Mouse (Mus musculus) heart, postnatal 10 days (tissue): Measurements from ENCODE around the gene Grk4. TPM values are rescaled to one million over a fixed set of nuclear protein-coding genes. Genes with fewer than 3 reads are reported as not detected.
"Not testable (repeated sequence)": the region's sequence is repeated elsewhere in the genome, so short reads cannot be mapped to it uniquely, and the experiment has no call there.

Experiments used
- DNase-seq, 2 experiments: peaks; one replicate each; pipeline ENCODE4 v3.0.0; 2021
- intact Hi-C: fragments of 180-260 bp; cut with DNase I; formaldehyde crosslinking; loops from one replicate; pipeline ENCODE4 v1.15.1; 2025
- total RNA-seq, 2 experiments: library from RNA; stranded (reverse); gene quantifications; 2 replicates each; pipeline ENCODE4 v1.2.3; 2021

Grk4 gene
- total RNA-seq, 2 experiments from 2014 or later, result 2.1 to 2.3 TPM

DNA sequence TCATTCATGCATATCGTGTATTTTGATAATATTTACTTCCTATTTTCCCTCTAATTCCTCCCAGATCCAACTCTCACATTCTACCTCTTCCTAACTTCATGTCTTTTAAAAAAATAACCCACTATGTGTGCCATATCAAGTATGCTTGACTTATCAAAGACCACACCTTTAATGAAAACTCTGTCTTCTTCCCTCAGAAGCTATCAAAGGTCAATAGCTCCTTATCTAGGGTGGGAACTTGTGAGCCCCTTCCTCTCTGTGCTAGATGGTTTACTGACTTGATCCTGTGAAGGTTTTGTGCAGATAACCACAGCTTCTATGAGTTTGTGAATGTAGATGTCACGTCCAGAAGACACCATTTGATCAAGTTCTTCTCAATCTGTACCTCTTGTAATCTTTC lies 32.6 kb downstream of the Grk4 start:
- no peak for DNase-seq
- intact Hi-C loops, result no loop called here

DNA sequence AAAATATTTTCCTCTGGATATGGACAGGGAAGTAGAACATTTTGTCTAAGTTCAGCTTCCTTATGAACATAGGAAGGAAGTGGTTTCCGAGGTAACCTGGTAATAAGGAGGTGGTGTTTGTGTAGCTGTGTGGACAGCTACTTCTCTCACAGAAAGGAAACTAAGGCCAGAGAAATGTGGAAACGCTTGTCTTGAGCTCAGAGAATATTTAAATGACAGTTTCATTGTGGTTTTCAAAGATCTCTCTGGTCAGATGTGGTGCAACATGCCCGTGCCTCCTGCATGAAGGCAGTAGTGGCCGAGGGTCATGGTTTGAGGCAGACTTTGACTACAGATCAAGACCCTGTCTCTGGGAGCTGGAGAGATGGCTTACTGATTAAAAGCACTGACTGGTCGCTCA lies 35.3 kb downstream of the Grk4 start:
- no peak for DNase-seq
- intact Hi-C loops, result no loop called here

DNA sequence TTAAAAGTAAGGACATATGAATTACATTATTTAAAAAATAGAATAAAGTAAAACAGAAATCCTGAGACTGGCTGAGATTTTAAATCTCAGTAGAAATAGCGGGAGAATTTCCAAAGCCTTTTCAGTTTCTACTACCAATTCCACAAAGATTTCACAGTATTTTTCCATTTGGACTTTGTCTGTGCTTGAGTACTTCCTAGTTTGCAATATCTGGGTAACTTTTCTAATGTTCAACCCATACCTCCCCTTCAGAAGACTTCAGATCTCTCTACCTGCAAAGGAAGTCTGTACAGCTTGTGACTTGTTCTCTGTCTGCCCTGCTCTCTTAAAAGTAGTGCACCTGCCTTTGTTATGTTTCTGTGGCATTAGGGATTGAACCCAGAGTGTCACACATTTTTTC lies 48.3 kb downstream of the Grk4 start:
- intact Hi-C loops, result no loop called here

DNA sequence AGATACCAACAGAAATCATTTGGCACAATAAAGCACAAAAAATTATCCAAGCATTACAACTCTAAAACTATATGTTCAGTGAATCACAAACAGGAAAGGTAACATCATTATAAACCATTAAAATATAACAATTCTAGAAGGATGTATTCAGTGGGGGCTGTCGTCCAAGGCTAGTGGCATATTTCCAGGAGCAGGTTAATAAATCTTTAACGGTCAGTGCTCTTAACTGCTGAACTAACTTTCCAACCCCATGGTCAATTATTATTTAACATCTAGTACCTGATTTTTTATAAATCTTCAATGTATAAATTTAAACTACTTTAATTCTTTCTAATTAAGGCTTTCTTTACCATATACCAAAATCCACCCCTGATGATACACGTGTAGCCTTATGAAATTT lies 54.2 kb downstream of the Grk4 start:
- intact Hi-C loops, result not testable (repeated sequence)

More for the DNA sequence above, 48.3 kb downstream of the Grk4 start:
- no peak for DNase-seq

DNA sequence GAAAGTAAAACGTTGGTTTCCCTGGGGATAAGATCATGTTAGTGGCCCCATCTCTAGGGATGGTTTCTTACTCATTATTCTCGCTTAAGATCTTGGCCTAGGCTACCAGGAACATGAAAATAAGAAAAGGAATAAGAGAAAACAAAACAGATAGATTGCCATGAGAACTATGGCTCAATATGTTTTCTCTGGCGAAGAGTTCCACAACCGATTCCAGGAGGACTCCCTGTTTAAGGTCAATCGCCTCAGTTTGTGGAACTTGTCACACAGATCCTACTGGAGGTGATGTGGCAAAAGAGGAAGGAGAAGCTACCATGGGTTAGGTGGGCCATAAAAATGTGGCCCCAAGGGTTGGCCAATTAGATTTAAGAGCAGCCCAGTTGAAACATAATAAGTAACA lies 54.6 kb downstream of the Grk4 start:
- no peak for DNase-seq
- intact Hi-C loops, result no loop called here

More for the DNA sequence above, 54.2 kb downstream of the Grk4 start:
- not testable (repeated sequence) for DNase-seq

DNA sequence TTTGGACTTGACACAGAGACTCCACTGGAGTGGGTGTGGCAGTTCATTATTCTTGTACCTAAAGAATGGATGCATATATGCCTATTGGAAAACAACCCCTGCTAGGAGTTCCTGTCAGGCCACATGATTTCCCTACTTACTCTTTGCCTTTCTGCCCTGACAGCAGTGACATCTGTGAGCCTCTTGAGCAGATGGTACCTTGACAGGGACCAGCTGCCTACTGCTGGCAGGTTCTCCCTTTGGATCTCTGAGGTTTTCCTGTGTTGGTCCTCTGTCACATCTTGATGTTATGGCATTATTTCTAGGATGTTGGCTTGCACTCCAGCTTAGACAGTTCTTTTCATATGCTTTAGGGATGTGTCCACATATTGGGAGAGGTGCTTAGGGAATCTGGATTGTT lies 69.0 kb downstream of the Grk4 start:
- intact Hi-C loops, result no loop called here
- DNase-seq, result no peak

DNA sequence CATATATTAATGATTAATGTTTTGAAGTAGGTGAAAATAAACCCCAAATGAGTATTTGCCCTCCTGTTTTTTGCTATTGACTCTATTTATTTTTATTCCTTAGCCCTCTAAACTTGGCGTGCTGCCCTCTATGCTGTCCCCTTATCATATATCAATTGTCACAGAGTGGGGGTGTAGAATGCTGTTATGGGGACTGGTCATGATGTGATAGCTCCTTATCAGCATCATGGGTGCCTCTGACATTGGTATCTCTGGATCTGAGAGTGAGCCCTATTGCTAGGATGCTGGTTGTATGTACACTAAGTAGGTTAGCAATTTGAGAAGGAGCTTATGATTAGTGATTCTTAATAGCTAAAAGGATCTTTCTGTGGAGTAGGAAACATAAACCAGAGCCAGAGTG lies 70.1 kb downstream of the Grk4 start:
- DNase-seq, result no peak
- intact Hi-C loops, result no loop called here

DNA sequence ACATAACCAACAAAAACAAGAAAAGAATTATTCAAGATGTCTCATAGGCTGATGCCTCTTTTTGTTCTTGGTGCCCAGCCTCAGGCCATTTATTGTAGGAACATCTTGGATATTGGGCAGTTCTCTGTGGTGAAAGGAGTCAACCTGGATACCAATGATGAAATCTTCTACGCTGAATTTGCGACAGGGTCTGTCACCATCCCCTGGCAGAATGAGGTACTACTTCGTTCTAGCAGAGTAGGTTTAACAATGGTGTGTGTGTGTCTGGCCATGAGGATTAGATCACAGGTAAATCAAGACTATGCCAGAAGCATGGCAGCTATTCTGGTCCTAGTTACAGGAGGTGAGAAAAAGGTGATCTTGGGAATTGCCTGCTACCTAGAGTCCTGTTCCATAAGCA lies 91.3 kb downstream of the Grk4 start:
- DNase-seq, result no peak
- intact Hi-C loops, result no loop called here

DNA sequence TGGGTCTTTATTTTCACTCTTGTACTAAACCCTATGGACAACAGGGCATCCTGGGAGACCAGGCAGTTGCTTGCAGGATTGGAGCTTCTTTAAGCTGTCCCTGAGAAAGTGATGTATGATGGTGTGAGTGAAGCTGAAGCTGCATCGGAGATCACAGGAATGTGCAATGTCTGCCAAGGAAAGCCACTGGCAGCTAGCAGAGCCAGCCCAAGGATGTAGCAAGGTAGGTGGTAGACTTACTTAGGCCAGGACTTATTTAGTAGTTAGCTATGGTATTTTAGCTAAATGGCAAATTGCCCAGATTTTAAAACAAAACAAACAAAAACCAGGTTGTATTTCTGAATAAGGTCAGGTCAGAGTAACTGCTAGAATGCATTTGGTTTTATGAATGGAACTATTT lies 98.6 kb downstream of the Grk4 start:
- intact Hi-C loops, result no loop called here
- DNase-seq, result no peak

DNA sequence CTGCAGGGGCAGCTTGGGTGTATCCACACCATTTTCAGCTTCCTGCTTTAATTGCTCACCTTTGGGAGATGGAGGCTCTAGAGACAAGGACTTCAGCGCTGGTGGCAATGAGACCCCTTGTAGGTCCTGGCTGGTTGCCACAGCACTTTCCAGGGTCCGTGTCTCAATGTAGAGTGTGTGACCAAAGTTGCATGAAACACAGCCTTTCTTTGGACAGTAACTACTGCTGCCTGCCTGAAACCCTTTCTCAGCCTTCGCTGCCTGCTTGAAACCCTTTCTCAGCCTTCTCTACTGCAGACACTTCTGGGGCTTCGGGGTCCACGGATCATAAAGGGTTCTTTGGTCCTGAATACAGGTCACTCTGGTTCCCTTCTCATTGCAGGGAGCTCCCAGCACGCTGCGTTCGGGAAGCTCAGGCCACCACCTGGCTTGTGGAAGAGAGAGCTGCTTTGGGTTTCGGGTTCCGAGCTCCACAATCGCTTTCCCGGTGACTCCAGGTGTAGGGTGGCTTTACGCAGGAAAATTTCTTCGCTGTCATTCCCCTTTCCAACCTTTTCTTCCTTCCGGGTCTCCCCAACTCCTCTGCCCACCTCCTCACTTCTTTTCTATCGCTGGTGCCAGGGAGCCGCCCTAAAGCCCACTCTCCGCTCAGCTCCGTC lies 100.8 kb downstream of the Grk4 start:
- DNase-seq, result no peak
- intact Hi-C loops, result loop anchor here (1.0 kb wide), 1 partner anchor 100 kb away; no protein-coding TSS in a partner anchor

DNA sequence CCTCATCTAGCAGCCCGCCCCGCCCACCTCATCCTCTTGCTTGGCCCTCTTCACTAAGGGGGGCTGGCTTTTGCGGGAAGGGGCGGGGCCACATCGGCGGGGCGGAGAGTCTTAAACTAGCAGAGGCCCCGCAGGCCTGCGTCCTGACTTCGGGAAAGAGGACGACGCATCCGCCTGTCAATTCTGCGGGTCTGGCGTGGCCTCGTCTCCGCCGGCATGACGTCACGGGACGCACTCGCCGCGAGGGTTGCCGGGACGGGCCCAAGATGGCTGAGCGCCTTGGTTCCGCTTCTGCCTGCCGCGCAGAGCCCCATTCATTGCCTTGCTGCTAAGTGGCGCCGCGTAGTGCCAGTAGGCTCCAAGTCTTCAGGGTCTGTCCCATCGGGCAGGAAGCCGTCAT lies 101.3 kb downstream of the Grk4 start, which contains the start of gene Htt:
Htt (plus strand) TSS at position 232 of the 400 bp plus-strand sequence.
- DNase-seq, result peak; percentile 97 to 98
- intact Hi-C loops, result loop anchor here (1.0 kb wide), 1 partner anchor 100 kb away; no protein-coding TSS in a partner anchor

DNA sequence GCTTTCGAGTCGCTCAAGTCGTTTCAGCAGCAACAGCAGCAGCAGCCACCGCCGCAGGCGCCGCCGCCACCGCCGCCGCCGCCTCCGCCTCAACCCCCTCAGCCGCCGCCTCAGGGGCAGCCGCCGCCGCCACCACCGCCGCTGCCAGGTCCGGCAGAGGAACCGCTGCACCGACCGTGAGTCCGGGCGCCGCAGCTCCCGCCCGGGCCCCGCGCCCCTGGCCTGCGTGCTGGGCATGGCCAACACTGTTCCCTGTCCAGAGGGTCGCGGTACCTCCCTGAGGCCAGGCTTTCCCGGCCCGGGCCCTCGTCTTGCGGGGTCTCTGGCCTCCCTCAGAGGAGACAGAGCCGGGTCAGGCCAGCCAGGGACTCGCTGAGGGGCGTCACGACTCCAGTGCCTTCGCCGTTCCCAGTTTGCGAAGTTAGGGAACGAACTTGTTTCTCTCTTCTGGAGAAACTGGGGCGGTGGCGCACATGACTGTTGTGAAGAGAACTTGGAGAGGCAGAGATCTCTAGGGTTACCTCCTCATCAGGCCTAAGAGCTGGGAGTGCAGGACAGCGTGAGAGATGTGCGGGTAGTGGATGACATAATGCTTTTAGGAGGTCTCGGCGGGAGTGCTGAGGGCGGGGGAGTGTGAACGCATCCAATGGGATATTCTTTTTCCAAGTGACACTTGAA lies 101.9 kb downstream of the Grk4 start:
- intact Hi-C loops, result loop anchor here (1.0 kb wide), 1 partner anchor 101 kb away; no protein-coding TSS in a partner anchor

DNA sequence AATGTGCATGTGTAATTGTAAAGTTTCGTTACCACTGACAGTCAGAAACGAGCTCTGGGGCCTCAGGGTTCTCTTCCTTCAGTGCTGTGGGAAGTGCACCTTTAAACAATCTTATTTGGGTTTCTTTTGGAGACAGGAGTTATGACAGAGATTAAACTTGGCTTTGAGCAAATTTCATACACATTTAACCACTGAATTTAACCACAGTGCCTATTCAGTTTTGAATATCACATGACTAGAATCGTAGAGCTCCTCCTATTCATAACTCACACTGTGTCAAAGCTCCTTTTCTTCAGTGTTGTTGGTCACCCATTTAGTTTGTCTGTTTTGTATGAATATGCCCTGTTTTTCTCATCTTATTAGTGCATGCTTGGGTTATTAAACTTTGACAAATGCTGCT lies 111.6 kb downstream of the Grk4 start:
- intact Hi-C loops, result no loop called here

More for the DNA sequence above, 101.9 kb downstream of the Grk4 start:
- peak; percentile 40 to 51 for DNase-seq

DNA sequence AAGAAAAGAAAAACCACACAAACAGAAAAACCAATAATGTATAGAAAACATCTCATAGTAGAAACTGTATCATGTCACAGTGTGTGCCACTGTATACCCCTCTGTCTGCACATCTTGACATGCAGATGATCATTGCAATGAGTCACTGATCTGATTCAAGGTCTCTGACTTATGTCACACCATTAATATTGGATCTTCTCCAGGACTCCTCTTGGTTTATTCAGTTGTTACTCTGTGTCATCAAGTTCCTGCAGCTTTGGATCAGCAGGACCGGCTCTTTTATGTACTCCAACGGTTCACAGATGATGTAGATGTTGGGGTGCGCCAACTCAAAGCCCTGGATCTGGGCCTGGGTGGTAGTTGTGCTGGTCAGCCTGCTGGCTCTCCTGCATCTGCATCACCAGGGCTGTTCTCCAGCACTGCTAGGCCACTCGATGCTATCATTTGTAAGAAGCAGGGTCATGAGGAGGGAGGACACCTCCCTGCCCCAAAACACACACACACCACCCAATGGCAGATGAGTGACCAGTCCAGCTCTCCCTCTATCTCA lies 112.6 kb downstream of the Grk4 start:
- no peak for DNase-seq
- intact Hi-C loops, result no loop called here

More for the DNA sequence above, 111.6 kb downstream of the Grk4 start:
- no peak for DNase-seq

DNA sequence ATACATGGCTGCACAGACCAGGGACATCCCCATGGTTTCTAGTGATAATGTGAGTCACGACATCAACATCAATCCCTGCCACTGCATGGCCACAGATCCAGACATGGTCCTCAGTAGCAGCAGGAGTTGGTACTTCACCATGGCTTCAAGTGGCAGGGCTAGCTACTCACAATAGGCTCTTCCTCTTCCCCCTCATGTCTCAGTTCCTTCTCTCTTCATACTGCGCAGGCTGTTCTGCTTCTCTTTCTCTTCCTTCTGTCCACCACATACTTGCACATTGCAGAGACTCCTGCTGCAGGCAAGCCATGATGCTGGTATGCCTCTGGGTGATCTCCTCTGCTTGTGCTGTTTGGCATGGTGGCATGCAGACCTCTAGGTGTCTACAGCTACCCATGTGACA lies 113.2 kb downstream of the Grk4 start:
- no peak for DNase-seq
- intact Hi-C loops, result no loop called here

DNA sequence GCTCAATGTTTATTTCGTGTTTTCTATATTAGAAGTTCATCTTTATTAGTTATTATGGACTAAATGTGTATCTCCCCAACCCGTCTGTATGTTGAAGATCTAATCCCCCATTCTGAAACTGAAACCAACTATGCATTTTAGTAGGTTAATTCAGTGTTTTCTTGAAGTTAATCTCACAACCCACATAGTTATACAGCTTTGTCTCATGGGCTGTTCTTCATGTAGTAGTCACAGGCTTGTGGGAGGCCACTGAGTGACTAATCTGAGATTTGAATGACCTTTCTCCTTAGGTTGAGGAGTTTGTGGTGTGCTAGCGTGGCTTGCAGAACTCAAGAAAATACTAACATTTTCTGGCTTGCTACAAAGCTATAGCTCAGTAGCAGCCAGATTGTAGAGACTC lies 124.8 kb downstream of the Grk4 start:
- intact Hi-C loops, result no loop called here
- DNase-seq, result no peak

DNA sequence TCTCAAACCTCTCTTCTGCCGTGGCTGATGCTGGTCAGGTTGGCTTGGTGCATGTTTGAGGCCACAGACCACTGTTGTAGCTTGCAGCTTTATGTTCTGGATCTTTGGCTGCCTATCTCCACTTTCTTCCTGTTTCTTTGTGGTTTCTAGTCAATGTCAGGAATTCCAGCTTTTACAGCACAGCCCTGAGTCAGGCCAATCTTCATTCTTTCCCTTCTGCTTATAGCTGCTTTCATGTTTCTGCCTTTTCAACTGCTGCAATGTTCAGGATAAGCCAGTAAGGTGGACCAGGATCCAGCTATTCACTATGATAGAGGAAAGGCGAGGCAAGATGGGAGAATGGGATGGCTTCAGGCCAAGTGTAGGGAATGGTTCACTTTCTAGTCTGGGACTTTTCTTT lies 131.0 kb downstream of the Grk4 start:
- no peak for DNase-seq
- intact Hi-C loops, result no loop called here

DNA sequence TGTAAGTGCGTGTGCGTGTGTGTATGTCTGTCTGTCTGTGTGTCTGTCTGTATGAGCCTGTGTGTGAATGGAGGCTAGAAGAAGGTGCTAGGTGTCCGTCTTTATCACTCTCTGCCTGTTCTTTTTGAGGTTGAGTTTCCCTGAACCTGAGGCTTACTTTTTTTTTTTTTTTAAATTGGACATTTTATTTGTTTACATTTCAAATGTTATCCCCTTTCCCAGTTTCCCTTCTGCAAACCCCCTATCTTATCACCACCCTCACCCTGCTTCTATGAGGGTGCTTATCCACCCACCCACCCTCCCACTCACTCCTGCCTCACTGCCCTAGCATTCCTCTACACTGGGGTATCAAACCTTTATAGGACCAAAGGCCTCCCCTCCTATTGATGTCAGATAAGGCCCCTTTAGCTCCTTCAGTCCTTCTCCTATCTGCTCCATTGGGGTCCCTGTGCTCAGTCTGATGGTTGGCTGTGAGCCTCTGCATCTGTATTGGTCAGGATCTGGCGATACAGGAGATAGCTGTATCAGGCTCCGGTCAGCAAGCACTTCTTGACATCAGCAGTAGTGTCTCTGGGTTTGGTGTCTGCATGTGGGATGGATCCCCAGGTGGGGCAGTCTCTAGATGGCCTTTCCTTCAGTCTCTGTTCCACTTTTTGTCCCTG lies 140.2 kb downstream of the Grk4 start:
- no peak for DNase-seq
- intact Hi-C loops, result no loop called here
